Mouse (Mus musculus) CH12.LX (cell line): ENCODE data around the gene Cyp27a1. TPM values are rescaled to one million over a fixed set of nuclear protein-coding genes. Genes with fewer than 3 reads are reported as not detected.

Source experiments
- DNase-seq: peaks from one replicate; pipeline ENCODE4 v3.0.0-alpha.2; 2013; ENCODE audit errors: extremely low read depth
- H3K27ac ChIP-seq: 2 replicates; pipeline ENCODE4 v1.5.1; 2012; ENCODE audit warnings: low read depth, mild to moderate bottlenecking, control low read depth, moderate library complexity; ENCODE audit not compliant: insufficient read depth
- H3K27me3 ChIP-seq: replicated peaks from 2 replicates; pipeline ENCODE3; 2012; ENCODE audit warnings: inconsistent platforms
- H3K36me3 ChIP-seq, 2 experiments: replicated peaks in 1 of 2; 2 replicates each; pipeline versions ENCODE3 to v1.6.1; 2012; ENCODE audit warnings: inconsistent platforms in 1 of 2, low read length in 1 of 2, mild to moderate bottlenecking in 1 of 2, mixed read lengths in 1 of 2, moderate library complexity in 1 of 2; ENCODE audit not compliant: control insufficient read depth in 1 of 2, insufficient read depth in 1 of 2
- H3K4me1 ChIP-seq, 2 experiments: 2 replicates each; pipeline ENCODE4 v1.6.1; 2012; ENCODE audit warnings: inconsistent platforms in 1 of 2, moderate library complexity in 1 of 2; ENCODE audit not compliant: insufficient read depth in 2 of 2, control insufficient read depth in 1 of 2
- H3K4me2 ChIP-seq: 2 replicates; pipeline ENCODE4 v1.6.1; 2012; ENCODE audit warnings: low read depth, mild to moderate bottlenecking, control low read depth; ENCODE audit not compliant: poor library complexity, insufficient read depth, severe bottlenecking
- H3K4me3 ChIP-seq, 3 experiments: fragments of 150-350 bp in 1 of 3; sonication (generic) in 1 of 3; replicated peaks in 1 of 3; 2 replicates each; pipeline versions ENCODE3 to v1.5.1; 2011 to 2012; ENCODE audit warnings: low read depth in 2 of 3, low read length in 2 of 3, mild to moderate bottlenecking in 2 of 3, moderate library complexity in 2 of 3, control low read depth in 1 of 3, improper control_type of control experiment in 1 of 3, inconsistent platforms in 1 of 3, mixed read lengths in 1 of 3; ENCODE audit not compliant: poor library complexity in 1 of 3
- H3K79me2 ChIP-seq: replicated peaks from 2 replicates; pipeline ENCODE4 v1.6.1; 2012; ENCODE audit warnings: mild to moderate bottlenecking, moderate library complexity; ENCODE audit not compliant: control insufficient read depth, poor library complexity, insufficient read depth, severe bottlenecking; ENCODE audit errors: extremely low read depth
- H3K9ac ChIP-seq: 2 replicates; pipeline ENCODE4 v1.6.1; 2012; ENCODE audit warnings: low read depth, mild to moderate bottlenecking, control low read depth, moderate library complexity; ENCODE audit not compliant: insufficient read depth
- H3K9me3 ChIP-seq: replicated peaks from 2 replicates; pipeline ENCODE3; 2012; ENCODE audit warnings: low read length, inconsistent platforms, mixed read lengths
- CHD2 ChIP-seq: IDR thresholded peaks from 2 replicates; pipeline ENCODE4 v1.6.1; 2011; ENCODE audit warnings: low read length, improper control_type of control experiment
- CTCF ChIP-seq, 2 experiments: IDR thresholded peaks in 1 of 2; conservative IDR thresholded peaks in 1 of 2; 2 replicates each; pipeline ENCODE4 v1.5.1; 2011 to 2012; ENCODE audit warnings: low read depth in 2 of 2, low read length in 2 of 2, improper control_type of control experiment in 1 of 2, inconsistent platforms in 1 of 2, mild to moderate bottlenecking in 1 of 2, moderate library complexity in 1 of 2
- E2F4 ChIP-seq: IDR thresholded peaks from 2 replicates; pipeline ENCODE4 v1.6.1; 2011; ENCODE audit warnings: low read depth, low read length, improper control_type of control experiment; ENCODE audit not compliant: insufficient replicate concordance
- EP300 ChIP-seq: IDR thresholded peaks from 2 replicates; pipeline ENCODE4 v1.6.1; 2011; ENCODE audit warnings: low read length, improper control_type of control experiment
- ETS1 ChIP-seq: conservative IDR thresholded peaks from 2 replicates; pipeline ENCODE4 v1.6.1; 2012; ENCODE audit warnings: low read depth, mild to moderate bottlenecking, inconsistent platforms, low read length, improper control_type of control experiment, moderate library complexity
- GABPA ChIP-seq: IDR thresholded peaks from 2 replicates; pipeline ENCODE4 v1.6.1; 2012; ENCODE audit warnings: low read depth, low read length, improper control_type of control experiment, inconsistent platforms; ENCODE audit not compliant: insufficient replicate concordance
- HCFC1 ChIP-seq: IDR thresholded peaks from 2 replicates; pipeline ENCODE4 v1.6.1; 2012; ENCODE audit warnings: low read depth, mild to moderate bottlenecking, inconsistent platforms, low read length, improper control_type of control experiment
- JUN ChIP-seq: IDR thresholded peaks from 2 replicates; pipeline ENCODE4 v1.6.1; 2011; ENCODE audit warnings: low read depth, mild to moderate bottlenecking, low read length, improper control_type of control experiment, moderate library complexity; ENCODE audit not compliant: insufficient read depth
- KAT2A ChIP-seq: IDR thresholded peaks from 2 replicates; pipeline ENCODE4 v1.6.1; 2012; ENCODE audit warnings: low read length, improper control_type of control experiment, inconsistent platforms; ENCODE audit not compliant: insufficient replicate concordance
- MAZ ChIP-seq: IDR thresholded peaks from 2 replicates; pipeline ENCODE4 v1.6.1; 2012; ENCODE audit warnings: low read depth, mild to moderate bottlenecking, inconsistent platforms, low read length, improper control_type of control experiment, moderate library complexity
- MEF2A ChIP-seq: IDR thresholded peaks from 2 replicates; pipeline ENCODE4 v1.6.1; 2014; ENCODE audit warnings: low read depth, mild to moderate bottlenecking, inconsistent platforms, low read length, improper control_type of control experiment, borderline replicate concordance
- MXI1 ChIP-seq: IDR thresholded peaks from 2 replicates; pipeline ENCODE4 v1.6.1; 2011; ENCODE audit warnings: mild to moderate bottlenecking, low read depth, low read length, improper control_type of control experiment
- MYC ChIP-seq: IDR thresholded peaks from 2 replicates; pipeline ENCODE4 v1.6.1; 2011; ENCODE audit warnings: low read depth, mild to moderate bottlenecking, improper control_type of control experiment, low read length
- NRF1 ChIP-seq: IDR thresholded peaks from 2 replicates; pipeline ENCODE4 v1.6.1; 2014; ENCODE audit warnings: low read depth, mild to moderate bottlenecking, inconsistent platforms, low read length, improper control_type of control experiment, moderate library complexity
- POLR2AphosphoS2 ChIP-seq: IDR thresholded peaks from 2 replicates; pipeline ENCODE4 v1.6.1; 2011; ENCODE audit warnings: low read depth, low read length, improper control_type of control experiment
- RAD21 ChIP-seq: IDR thresholded peaks from 2 replicates; pipeline ENCODE4 v1.6.1; 2011; ENCODE audit warnings: low read depth, mild to moderate bottlenecking, low read length, improper control_type of control experiment, moderate library complexity
- SIN3A ChIP-seq: IDR thresholded peaks from 2 replicates; pipeline ENCODE4 v1.6.1; 2012; ENCODE audit warnings: low read length, improper control_type of control experiment, inconsistent platforms
- TBP ChIP-seq: conservative IDR thresholded peaks from 2 replicates; pipeline ENCODE4 v1.6.1; 2011; ENCODE audit warnings: low read depth, low read length, improper control_type of control experiment
- UBTF ChIP-seq: IDR thresholded peaks from 2 replicates; pipeline ENCODE4 v1.6.1; 2012; ENCODE audit warnings: low read depth, mild to moderate bottlenecking, inconsistent platforms, low read length, improper control_type of control experiment, moderate library complexity
- USF1 ChIP-seq: IDR thresholded peaks from 2 replicates; pipeline ENCODE4 v1.6.1; 2014; ENCODE audit warnings: low read depth, mild to moderate bottlenecking, inconsistent platforms, low read length, improper control_type of control experiment
- ZNF384 ChIP-seq: IDR thresholded peaks from 2 replicates; pipeline ENCODE4 v1.6.1; 2012; ENCODE audit warnings: low read depth, low read length, improper control_type of control experiment, inconsistent platforms
- dilution Hi-C: fragments of 300-500 bp; cut with MboI; formaldehyde crosslinking; loops from 2 replicates; pipeline ENCODE4 v1.14.3; 2020; ENCODE audit warnings: low sequenced_read_pairs; ENCODE audit not compliant: extremely low pct_unique_long_range_greater_than_20kb, extremely low pct_ligation_motif_present
- in situ Hi-C: fragments of 300-500 bp; cut with MboI; formaldehyde crosslinking; loops from 3 replicates; pipeline ENCODE4 v1.14.3; 2019; ENCODE audit warnings: low sequenced_read_pairs, low pct_ligation_motif_present, low pct_unique_long_range_greater_than_20kb, mixed read lengths
- polyA plus RNA-seq: library from polyadenylated mRNA; unstranded; fragments of >175 nt; gene quantifications from 2 replicates; pipeline ENCODE4 v1.2.1, GENCODE M21; 2012; ENCODE audit warnings: low read depth; ENCODE audit not compliant: insufficient read length
- total RNA-seq, 2 experiments: library from RNA; depleted of rRNA; stranded (reverse); fragments of 300-350 nt in 1 of 2; fragments of >200 nt in 1 of 2; gene quantifications; 2 replicates each; pipeline ENCODE4 v1.2.3; 2012 to 2014

Cyp27a1 gene
- total and polyA plus RNA-seq, 3 experiments = not detected

- Histone ChIP-seq H3K27ac (no peak overlapping the region), H3K4me2 (no peak overlapping the region)
- no peak for TF ChIP-seq GABPA
- TF ChIP-seq CHD2 = no peak
- TF ChIP-seq MYC = no peak
- no peak for TF ChIP-seq EP300
- no peak for TF ChIP-seq POLR2AphosphoS2
- TF ChIP-seq E2F4 = no peak
- TF ChIP-seq SIN3A = no peak
- no peak for TF ChIP-seq ZNF384
- no peak for TF ChIP-seq UBTF
- TF ChIP-seq ETS1 = no peak
- TF ChIP-seq JUN = no peak
- TF ChIP-seq USF1 = no peak
- no peak for TF ChIP-seq MEF2A
- TF ChIP-seq RAD21 = no peak
- TF ChIP-seq MXI1 = no peak
- TF ChIP-seq, all 38 proteins: peak for 0
- Histone ChIP-seq H3K9me3 (no peaks in the 10 kb centered on the region), H3K4me1 (0 out of 4 replicates have a peak, but pooled peaks cover 0 to 5% of the 10 kb centered on the region in 2 experiments), H3K9ac (no peak overlapping the region), H3K79me2 (no peaks in the 10 kb centered on the region), H3K36me3 (no peaks in the 10 kb centered on the region), H3K4me3 (no peak overlapping the region), H3K27me3 (peaks cover 7% of the 10 kb centered on the region)
- dilution Hi-C loops (no loop called here), in situ Hi-C loops (no loop called here)
- no peak for DNase-seq
Observed at GRCm38 (mm10) chr1:74740846-74741245, 27.5 kb downstream of the Cyp27a1 start.

GRCm38 (mm10) chr1:74747335-74747734, 34.0 kb downstream of the Cyp27a1 start:
- H3K4me1 ChIP-seq = peaks cover 6 to 10% of the 10 kb centered on the region in 2 experiments; a peak in 3 of 4 replicates
- no peak overlapping the region for H3K9ac ChIP-seq
- H3K79me2 ChIP-seq = no peaks in the 10 kb centered on the region
- H3K27me3 ChIP-seq = peaks cover 10% of the 10 kb centered on the region
- no peaks in the 10 kb centered on the region for H3K9me3 ChIP-seq
- H3K36me3 ChIP-seq = no peaks in the 10 kb centered on the region
- TF ChIP-seq GABPA = no peak
- TF ChIP-seq RAD21 = no peak
- TF ChIP-seq NRF1 = no peak
- no peak for TF ChIP-seq CTCF (conservative IDR thresholded peaks at IDR 0.05 in 1 of 2, IDR thresholded peaks at IDR 0.05 in 1 of 2; ENCODE audit: low read depth in 2 of 2, low read length in 2 of 2)
- no peak for TF ChIP-seq MYC
- no peak for TF ChIP-seq USF1
- TF ChIP-seq MAZ = no peak
- TF ChIP-seq JUN = no peak
- no peak for TF ChIP-seq HCFC1
- no peak for TF ChIP-seq KAT2A
- no peak for TF ChIP-seq CHD2
- no peak for TF ChIP-seq MXI1
- no peak for TF ChIP-seq EP300
- no peak for TF ChIP-seq TBP
- no peak overlapping the region for H3K4me3 ChIP-seq
- H3K27ac ChIP-seq = no peak overlapping the region
- dilution Hi-C loops = no loop called here
- H3K4me2 ChIP-seq = no peak overlapping the region
- no peak for DNase-seq
- in situ Hi-C loops = no loop called here
